Mouse (Mus musculus) kidney, postnatal 14 days (tissue): ENCODE results near the gene Adam21.
"Not testable (repeated sequence)": the region's sequence is repeated elsewhere in the genome, so short reads cannot be mapped to it uniquely, and the experiment has no call there.

Source experiments
- DNase-seq: peaks from one replicate; pipeline ENCODE4 v3.0.0; 2022; ENCODE audit warnings: mixed read lengths

Gene Adam21

GRCm38 (mm10) chr12:81568374-81568773, at the start of gene Adam21:
Gene Adam21 (minus strand): TSS chr12:81568474.
- no peak for DNase-seq

- DNase-seq, result no peak
Measured at GRCm38 (mm10) chr12:81616980-81617379, 48.7 kb upstream of the Adam21 start.

- no peak for DNase-seq
Measured at GRCm38 (mm10) chr12:81615807-81616206, 47.5 kb upstream of the Adam21 start.

- no peak for DNase-seq
Measured at GRCm38 (mm10) chr12:81609445-81609844, 41.2 kb upstream of the Adam21 start.

- no peak for DNase-seq
Measured at GRCm38 (mm10) chr12:81604995-81605784, 36.9 kb upstream of the Adam21 start.

- DNase-seq, result no peak
Measured at GRCm38 (mm10) chr12:81596547-81597262, 28.4 kb upstream of the Adam21 start.

- DNase-seq, result peak; percentile 95
Measured at GRCm38 (mm10) chr12:81594902-81595671, 26.8 kb upstream of the Adam21 start, which contains the start of gene Med6. Gene Med6 (minus strand): TSS chr12:81595008.

- no peak for DNase-seq
Measured at GRCm38 (mm10) chr12:81567931-81568330, 343 bp downstream of the Adam21 start.

- DNase-seq, result no peak
Measured at GRCm38 (mm10) chr12:81564173-81564572, 4.1 kb downstream of the Adam21 start.

GRCm38 (mm10) chr12:81549286-81549685, 19.0 kb downstream of the Adam21 start:
- no peak for DNase-seq

- DNase-seq, result no peak
Measured at GRCm38 (mm10) chr12:81547163-81547562, 21.1 kb downstream of the Adam21 start.

- no peak for DNase-seq
Measured at GRCm38 (mm10) chr12:81533029-81533419, 35.2 kb downstream of the Adam21 start.

- DNase-seq, result peak; percentile 90
Measured at GRCm38 (mm10) chr12:81532316-81533028, 35.8 kb downstream of the Adam21 start, which contains the start of the genes Gm20498 and Synj2bp. Gene Gm20498 (minus strand): TSS chr12:81532905. Gene Synj2bp (minus strand): TSS chr12:81532911.

GRCm38 (mm10) chr12:81530587-81530986, 37.7 kb downstream of the Adam21 start:
- not testable (repeated sequence) for DNase-seq
